Comparison of ENCODE assay signal across 8 mouse cellular contexts in the genomic region with DNA sequence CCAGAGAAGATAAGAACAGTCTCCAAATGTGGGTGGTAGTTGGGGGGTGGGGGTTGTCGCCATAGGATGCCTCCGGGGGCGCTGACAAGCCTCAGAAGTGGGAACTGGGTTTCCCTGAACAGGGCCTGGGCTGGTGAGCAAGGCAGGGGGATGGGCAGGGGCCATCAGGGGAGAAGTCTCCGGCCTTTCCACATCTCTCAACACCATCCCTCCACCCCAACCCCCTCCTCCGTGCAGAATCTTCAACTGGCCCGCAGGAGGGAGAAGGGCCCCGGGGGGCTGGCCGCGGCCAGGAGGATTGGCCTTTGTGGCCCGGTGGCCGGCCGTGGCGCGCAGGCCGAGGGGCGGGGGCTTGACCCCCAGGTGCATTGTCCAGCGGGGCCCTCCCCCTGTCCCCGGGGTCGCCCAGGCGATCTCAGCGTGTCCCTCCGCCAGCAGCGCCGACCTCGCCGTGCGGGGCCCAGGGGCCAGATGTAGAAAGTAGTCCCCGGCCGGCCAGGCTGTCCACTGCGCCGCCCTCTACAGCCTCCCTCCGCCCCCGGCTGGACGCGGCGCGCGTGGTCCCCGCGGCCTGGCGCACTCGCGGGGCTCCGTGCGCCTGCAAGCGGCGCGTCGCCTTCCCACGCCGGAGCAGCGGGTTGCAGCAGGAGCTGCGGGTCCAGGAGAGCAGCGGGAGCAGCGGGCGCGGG. TPM values are rescaled to one million over a fixed set of nuclear protein-coding genes. Genes with fewer than 3 reads are reported as not detected.
A peak's percentile ranks its signal among the peaks of the same experiment; 100 is the strongest.
DNase-seq lines count a peak whose midpoint lies in the region; ATAC-seq and TF ChIP-seq lines count a peak whose summit lies in the region.

A gene (plus strand): TSS at position 144 of the 689 bp plus-strand sequence.

- H3K9ac ChIP-seq in limb, embryonic 15.5 days: peak within 1 kb of the TSS; percentile 43

- no peaks in the 10 kb centered on the region for H3K27me3 ChIP-seq in Patski
- no peaks in the 10 kb centered on the region for H3K27me3 ChIP-seq in forebrain, embryonic 10.5 days (ENCODE audit: poor library complexity, severe bottlenecking)
- peaks cover 47% of the 10 kb centered on the region for H3K27me3 ChIP-seq in limb, embryonic 15.5 days

- DNase-seq in heart, adult 18-20 months: peak; percentile 8 to 14
- no peak for DNase-seq in heart, adult 8-10 months (ENCODE audit: low spot score)
- DNase-seq in Patski (ENCODE audit: low read depth, low spot score): no peak
- peak; percentile 86 for DNase-seq in forebrain, embryonic 10.5 days (ENCODE audit: extremely low spot score, low spot score)
- peak; percentile 43 for DNase-seq in heart, postnatal 4 days
- no peak for DNase-seq in B cell, adult 2 months

- H3K4me3 ChIP-seq in forebrain, embryonic 10.5 days: peak within 1 kb of the TSS; percentile 97
- peak within 1 kb of the TSS; percentile 70 for H3K4me3 ChIP-seq in limb, embryonic 15.5 days
- H3K4me3 ChIP-seq in olfactory bulb, adult 2 months (ENCODE audit: insufficient read depth, low read depth, low read length): peak within 1 kb of the TSS; percentile 89

- CTCF ChIA-PET in Patski (lab: Charles Lee): interaction anchor here (1.0 to 3.0 kb wide), 3 partner anchors 31 to 52 kb away, joined by 3 to 17 read pairs (median 4); no protein-coding TSS in a partner anchor

- H3K36me3 ChIP-seq in forebrain, embryonic 10.5 days (replicated peaks): peaks cover 21% of the 10 kb centered on the region
- H3K36me3 ChIP-seq in limb, embryonic 15.5 days: no peaks in the 10 kb centered on the region

- no peak for TF ChIP-seq CTCF in Patski (IDR thresholded peaks at IDR 0.05)
- TF ChIP-seq CTCF in olfactory bulb, adult 2 months (IDR thresholded peaks at IDR 0.05; ENCODE audit: insufficient read depth, low read depth, low read length): no peak

- peak; percentile 68 for ATAC-seq in Patski
- 0 out of 2 replicates have a peak, but pooled peaks have one; percentile 48 for ATAC-seq in limb, embryonic 15.5 days (ENCODE audit: insufficient number of reproducible peaks, low FRiP score, low TSS enrichment, low read depth)

- H3K27ac ChIP-seq in forebrain, embryonic 10.5 days: peak within 1 kb of the TSS; percentile 99
- H3K27ac ChIP-seq in limb, embryonic 15.5 days: no peak within 1 kb of the TSS
- peak within 1 kb of the TSS; percentile 66 for H3K27ac ChIP-seq in olfactory bulb, adult 2 months (ENCODE audit: insufficient read depth, low read depth, low read length)

- peak within 1 kb of the TSS; percentile 98 for H3K4me2 ChIP-seq in limb, embryonic 15.5 days

- POLR2A ChIA-PET in Patski (lab: Charles Lee): interaction anchor here (0.8 to 1.1 kb wide), 3 partner anchors 15 to 20 kb away, joined by 3 to 4 read pairs (median 3); no protein-coding TSS in a partner anchor

- under 1% methylated on average over 54 of the region's 57 CpGs for WGBS in forebrain, embryonic 10.5 days
- under 1% methylated on average over 55 of the region's 57 CpGs for WGBS in limb, embryonic 15.5 days
- WGBS in olfactory bulb, adult 2 months: 1% methylated on average over 57 of the region's 57 CpGs

- H3K4me1 ChIP-seq in forebrain, embryonic 10.5 days: peaks cover 68% of the 10 kb centered on the region
- H3K4me1 ChIP-seq in limb, embryonic 15.5 days: peaks cover 19% of the 10 kb centered on the region
- peaks cover 7% of the 10 kb centered on the region for H3K4me1 ChIP-seq in olfactory bulb, adult 2 months (ENCODE audit: control insufficient read depth, insufficient read depth, low read length)

- in situ Hi-C loops in Patski (cut with MboI; ENCODE audit: low pct_unique_long_range_greater_than_20kb): no loop called here

- no peaks in the 10 kb centered on the region for H3K9me3 ChIP-seq in forebrain, embryonic 10.5 days
- no peaks in the 10 kb centered on the region for H3K9me3 ChIP-seq in limb, embryonic 15.5 days

- peak; percentile 51; the same call in 1 of the 2 replicates for TF ChIP-seq POLR2A in olfactory bulb, adult 2 months (IDR thresholded peaks at IDR 0.05; ENCODE audit: insufficient read depth, low read depth, low read length)

RNA-seq across cellular contexts. Expression of the gene that starts here (rescaled TPM):
- total RNA-seq in heart, adult 18-20 months (2021): under 1 TPM in 1 of 2 experiments, not detected in 1; 0.02 TPM
- total RNA-seq in heart, adult 8-10 months (2022): under 1 TPM in 3 of 4 experiments, not detected in 1; 0.06 to 0.17 (median 0.12) TPM
- polyA plus RNA-seq in Patski (2021): 2.1 TPM
- 10.1 and 11.5 TPM in 2 replicates for polyA plus RNA-seq in forebrain, embryonic 10.5 days (2016; fragmentation: Nextera tagmentation; extraction: Ambion mirVana)
- under 1 TPM; 0.36 to 0.57 TPM for total RNA-seq in heart, postnatal 4 days (2021)
- polyA plus RNA-seq in limb, embryonic 15.5 days (2015; fragmentation: Nextera tagmentation; extraction: Ambion mirVana): 0.41 and 0.48 TPM in 2 replicates
- polyA plus RNA-seq in olfactory bulb, adult 2 months (2012; ENCODE audit: insufficient read depth, insufficient read length, low replicate concordance, missing spikeins): not detected in 2 replicates

Comparison
In these comparisons a context has a peak if more than half of its experiments do, and no peak if none do; other contexts are left out.
1. Peak in DNase-seq in heart, adult 18-20 months; RNA of the gene not detected or under 1 TPM.
2. Peak in DNase-seq in heart, postnatal 4 days; RNA of the gene not detected or under 1 TPM.
3. Peak in ATAC-seq, H3K4me3 ChIP-seq, H3K9ac ChIP-seq and H3K4me2 ChIP-seq in limb, embryonic 15.5 days; RNA of the gene not detected or under 1 TPM.